Mouse (Mus musculus) lung, embryonic 14.5 days (tissue): ENCODE measurements around the gene Gpr143. TPM values are rescaled to one million over a fixed set of nuclear protein-coding genes. Genes with fewer than 3 reads are reported as not detected.
A peak's percentile ranks its signal among the peaks of the same experiment; 100 is the strongest.

ENCODE experiments used
- ATAC-seq: fragments of 200-750 bp; cut with Nextera tagmentation; 2 replicates; pipeline ENCODE4 v1.8.0; 2017; ENCODE audit warnings: mild to moderate bottlenecking, moderate TSS enrichment, moderate library complexity; ENCODE audit not compliant: insufficient read depth
- DNase-seq: peaks from one replicate; pipeline ENCODE4 v3.0.0-alpha.2; 2015
- H3K27ac ChIP-seq: fragments of 300-500 bp; sonication (generic); 2 replicates; pipeline ENCODE4 v1.5.1; 2014; ENCODE audit warnings: low read depth, mild to moderate bottlenecking, moderate library complexity
- H3K27me3 ChIP-seq: fragments of 300-500 bp; sonication (generic); 2 replicates; pipeline ENCODE4 v1.6.1; 2014; ENCODE audit warnings: low read length, control low read depth; ENCODE audit not compliant: insufficient read depth
- H3K36me3 ChIP-seq: fragments of 300-500 bp; sonication (generic); 2 replicates; pipeline ENCODE4 v1.6.1; 2014; ENCODE audit warnings: control low read depth; ENCODE audit not compliant: insufficient read depth
- H3K4me1 ChIP-seq: fragments of 300-500 bp; sonication (generic); 2 replicates; pipeline ENCODE4 v1.6.1; 2014; ENCODE audit warnings: antibody characterized with exemption, control low read depth; ENCODE audit not compliant: insufficient read depth
- H3K4me2 ChIP-seq: fragments of 300-500 bp; sonication (generic); 2 replicates; pipeline ENCODE4 v1.6.1; 2014; ENCODE audit warnings: mild to moderate bottlenecking
- H3K4me3 ChIP-seq: fragments of 300-500 bp; sonication (generic); 2 replicates; pipeline ENCODE4 v1.5.1; 2014; ENCODE audit warnings: low read depth, low read length
- H3K9ac ChIP-seq: fragments of 300-500 bp; sonication (generic); 2 replicates; pipeline ENCODE4 v1.6.1; 2014
- H3K9me3 ChIP-seq: fragments of 300-500 bp; sonication (generic); 2 replicates; pipeline ENCODE4 v1.6.1; 2016; ENCODE audit warnings: low read depth, low read length, control low read depth
- CTCF ChIP-seq: IDR thresholded peaks from 2 replicates; pipeline ENCODE4 v1.5.1; 2016; ENCODE audit warnings: antibody characterized with exemption, low read depth
- WGBS: fragments of 180-500 bp; shearing (Covaris S2); extraction: QIAGEN DNeasy Blood & Tissue Kit; methylation state at CpG from one replicate; pipeline ENCODE4 v1.1.7; 2014; 5-methylcytosine and 5-hydroxymethylcytosine counted together
- polyA plus RNA-seq: library from polyadenylated mRNA; unstranded; fragments of >200 nt; fragmentation: Nextera tagmentation; extraction: Ambion mirVana; gene quantifications from 2 replicates; pipeline ENCODE4 v1.2.1, GENCODE M21; 2014

The Gpr143 gene
- polyA plus RNA-seq, 1 experiment from 2014 or later: 0.47 TPM

DNA sequence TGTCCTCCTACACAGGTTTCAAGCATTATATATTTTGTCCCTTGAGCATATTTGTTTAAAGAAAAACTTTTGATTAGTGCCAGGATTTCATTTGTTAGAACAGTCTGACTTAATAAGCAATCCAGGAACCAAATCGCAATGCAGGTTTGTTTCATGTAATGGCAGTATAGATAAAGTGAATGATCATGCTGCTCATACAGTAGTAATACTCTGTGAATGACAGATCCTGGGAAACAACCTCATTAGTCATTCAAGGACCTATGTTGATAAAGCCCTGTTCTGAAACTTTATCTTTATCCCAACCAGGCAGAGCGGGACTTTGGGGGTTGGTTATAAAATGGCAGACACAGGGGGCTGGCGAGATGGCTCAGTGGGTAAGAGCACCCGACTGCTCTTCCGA, 25.4 kb upstream of the Gpr143 start:
- no peaks in the 10 kb centered on the region for H3K9me3 ChIP-seq
- no peak overlapping the region for H3K4me3 ChIP-seq
- no peaks in the 10 kb centered on the region for H3K4me1 ChIP-seq
- no peak overlapping the region for H3K4me2 ChIP-seq
- H3K36me3 ChIP-seq: no peaks in the 10 kb centered on the region
- WGBS: 89% methylated on average over 5 of the region's 5 CpGs
- H3K27me3 ChIP-seq: no peaks in the 10 kb centered on the region
- no peak for ATAC-seq
- DNase-seq: no peak
- TF ChIP-seq CTCF: no peak
- H3K9ac ChIP-seq: no peak overlapping the region
- no peak overlapping the region for H3K27ac ChIP-seq

DNA sequence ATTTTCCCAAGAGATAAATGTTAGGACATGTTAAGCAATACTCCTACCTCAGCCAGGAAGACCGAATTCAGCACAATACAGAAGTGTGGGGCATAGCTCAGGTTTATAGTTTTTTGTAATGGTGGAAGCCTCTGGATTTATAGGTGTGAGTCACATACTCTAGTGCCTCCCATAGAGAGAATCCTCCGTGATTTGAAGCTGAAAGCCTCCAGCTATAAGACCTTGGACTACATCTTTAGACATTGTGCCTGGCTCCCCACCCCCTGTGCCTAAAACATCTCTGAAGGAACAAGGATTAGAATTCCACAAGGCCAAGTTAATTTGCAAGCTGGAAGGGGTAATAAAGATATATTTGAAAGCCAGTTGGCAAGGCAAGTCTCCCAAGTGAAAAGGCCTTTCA, 19.3 kb upstream of the Gpr143 start:
- TF ChIP-seq CTCF: no peak
- WGBS: 63% methylated on average over 2 of the region's 2 CpGs

DNA sequence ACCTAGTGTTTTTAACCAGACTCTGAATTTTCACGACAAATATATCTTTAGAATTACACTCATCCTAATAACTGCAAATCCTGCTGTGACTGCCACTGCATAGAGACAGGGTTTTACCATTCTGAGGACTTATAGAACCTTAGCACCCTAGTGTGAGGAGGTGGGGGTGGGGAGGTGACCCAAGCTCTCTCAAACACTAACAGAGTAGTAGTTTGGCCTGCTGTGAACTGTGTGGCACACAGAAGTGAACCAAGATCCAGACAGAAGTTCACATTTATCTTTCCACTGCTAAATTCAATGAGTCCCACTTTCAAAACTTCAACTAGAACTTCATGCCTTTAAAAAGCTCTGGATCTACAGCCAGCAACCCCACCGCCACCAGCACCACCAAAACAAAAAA, 18.9 kb upstream of the Gpr143 start:
- H3K27ac ChIP-seq: no peak overlapping the region
- DNase-seq: no peak
- no peaks in the 10 kb centered on the region for H3K27me3 ChIP-seq
- H3K9me3 ChIP-seq: no peaks in the 10 kb centered on the region
- no peak overlapping the region for H3K4me3 ChIP-seq
- TF ChIP-seq CTCF: no peak
- no peaks in the 10 kb centered on the region for H3K4me1 ChIP-seq
- no peaks in the 10 kb centered on the region for H3K36me3 ChIP-seq
- WGBS: 55% methylated on average over 2 of the region's 2 CpGs
- no peak overlapping the region for H3K9ac ChIP-seq
- no peak overlapping the region for H3K4me2 ChIP-seq
- no peak for ATAC-seq

More for the DNA sequence above, 19.3 kb upstream of the Gpr143 start:
- Histone ChIP-seq H3K4me3 (no peak overlapping the region), H3K9me3 (no peaks in the 10 kb centered on the region), H3K4me2 (no peak overlapping the region), H3K27me3 (no peaks in the 10 kb centered on the region), H3K36me3 (no peaks in the 10 kb centered on the region), H3K4me1 (no peaks in the 10 kb centered on the region), H3K9ac (no peak overlapping the region), H3K27ac (no peak overlapping the region)
- no peak for ATAC-seq
- DNase-seq: no peak

DNA sequence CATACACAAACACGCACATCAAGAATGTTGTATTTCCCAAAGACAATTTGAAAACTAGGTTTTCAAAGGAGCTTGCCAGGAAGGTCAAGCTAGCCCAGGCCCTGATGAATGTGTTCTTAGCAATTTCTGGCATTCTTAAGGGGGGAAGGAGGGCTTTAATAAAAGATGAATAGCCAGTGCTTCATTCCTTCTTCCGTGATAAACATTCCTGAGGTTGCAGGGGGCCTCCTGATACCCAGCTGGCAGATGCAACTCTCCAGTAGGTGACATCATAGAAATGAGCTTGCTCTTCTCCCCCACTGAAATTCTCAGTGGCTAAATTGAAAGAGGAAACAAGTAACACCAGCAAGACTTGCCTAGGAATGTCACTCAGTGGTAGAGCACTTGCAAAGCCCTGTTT, 17.6 kb upstream of the Gpr143 start:
- DNase-seq (no peak), ATAC-seq (no peak)
- WGBS: 40% methylated on average over 2 of the region's 2 CpGs
- Histone ChIP-seq H3K4me3 (no peak overlapping the region), H3K36me3 (no peaks in the 10 kb centered on the region), H3K27me3 (peaks cover 4% of the 10 kb centered on the region; the same call in 1 of the 2 replicates), H3K9ac (no peak overlapping the region), H3K4me2 (no peak overlapping the region), H3K4me1 (no peaks in the 10 kb centered on the region), H3K27ac (no peak overlapping the region), H3K9me3 (no peaks in the 10 kb centered on the region)
- TF ChIP-seq CTCF: no peak

GRCm38 (mm10) chrX:152768891-152769599, 12.7 kb upstream of the Gpr143 start, which contains the start of gene Shroom2:
Gene Shroom2, minus strand, starts transcription at chrX:152769465.
- peak within 1 kb of the TSS; percentile 60 for H3K4me3 ChIP-seq
- H3K27ac ChIP-seq: peak within 1 kb of the TSS; percentile 72
- H3K36me3 ChIP-seq: no peaks in the 10 kb centered on the region
- peaks cover 8% of the 10 kb centered on the region; the same call in 1 of the 2 replicates for H3K27me3 ChIP-seq
- peak; percentile 83 for ATAC-seq
- H3K9me3 ChIP-seq: no peaks in the 10 kb centered on the region
- WGBS: 7% methylated on average over 51 of the region's 55 CpGs
- H3K4me2 ChIP-seq: peak within 1 kb of the TSS; percentile 58
- no peaks in the 10 kb centered on the region for H3K4me1 ChIP-seq
- peak within 1 kb of the TSS; percentile 66 for H3K9ac ChIP-seq
- DNase-seq: peak; percentile 32
- TF ChIP-seq CTCF: no peak

DNA sequence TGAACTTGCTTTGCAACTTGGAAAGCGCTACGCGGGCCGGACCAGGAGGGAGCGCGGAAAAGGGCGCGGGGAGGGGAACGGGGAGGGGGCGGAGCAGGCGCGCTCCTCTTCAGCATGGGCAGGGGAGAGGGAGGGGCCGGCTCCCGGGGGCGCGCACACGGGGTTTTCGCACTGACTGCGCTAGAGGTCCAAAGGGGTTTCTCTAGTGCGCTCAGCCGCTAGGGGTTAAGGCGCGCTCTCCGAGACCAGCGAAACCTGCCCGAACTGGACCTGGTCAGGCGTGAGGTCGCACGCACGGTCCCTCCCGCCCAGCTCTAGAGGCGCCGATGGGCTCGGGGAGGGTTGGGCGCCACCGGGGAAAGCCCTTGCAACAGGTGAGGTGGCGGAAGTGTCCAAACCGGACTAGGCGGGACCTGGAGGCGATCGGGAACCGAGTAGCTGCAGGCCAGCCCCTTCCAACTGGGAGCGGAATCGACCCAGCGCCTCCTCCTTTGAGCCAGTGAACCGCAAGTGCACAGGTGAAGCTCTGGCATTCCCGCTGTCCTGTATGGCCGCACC, 12.0 kb upstream of the Gpr143 start:
- Histone ChIP-seq H3K4me3 (peak overlapping the region; percentile 60), H3K4me1 (no peaks in the 10 kb centered on the region), H3K36me3 (no peaks in the 10 kb centered on the region), H3K4me2 (peak overlapping the region; percentile 58), H3K9ac (peak overlapping the region; percentile 66), H3K27me3 (peaks cover 8% of the 10 kb centered on the region; the same call in 1 of the 2 replicates), H3K9me3 (no peaks in the 10 kb centered on the region), H3K27ac (peak overlapping the region; percentile 72)
- peak; percentile 82 for DNase-seq
- peak; percentile 46 for TF ChIP-seq CTCF
- ATAC-seq: peak; percentile 93
- 7% methylated on average over 42 of the region's 48 CpGs for WGBS

- Histone ChIP-seq H3K9ac (no peak overlapping the region), H3K27me3 (no peaks in the 10 kb centered on the region), H3K4me3 (no peak overlapping the region), H3K9me3 (no peaks in the 10 kb centered on the region), H3K4me1 (no peaks in the 10 kb centered on the region), H3K36me3 (no peaks in the 10 kb centered on the region), H3K27ac (no peak overlapping the region), H3K4me2 (no peak overlapping the region)
- ATAC-seq (no peak), DNase-seq (no peak)
- WGBS: 74% methylated on average over 1 of the region's 1 CpGs
- TF ChIP-seq CTCF: no peak
Measured at GRCm38 (mm10) chrX:152788129-152788528, 6.4 kb downstream of the Gpr143 start.
